Mouse (Mus musculus) liver, postnatal 0 days (tissue): ENCODE measurements at regions not wholly inside any gene's neighbourhood (a gene's known extent, or its start where the extent isn't known, plus 50 kb on each side); places are given as distances from the start of the nearest gene placed in this dataset.

Experiments used
- CTCF ChIP-seq: sonication (generic); IDR thresholded peaks from 2 replicates; pipeline ENCODE4 v1.5.1; 2016; ENCODE audit warnings: antibody characterized with exemption, low read depth
- EP300 ChIP-seq: IDR thresholded peaks from 2 replicates; pipeline ENCODE4 v1.6.1; 2016; ENCODE audit warnings: antibody characterized with exemption, low read depth, mild to moderate bottlenecking

DNA sequence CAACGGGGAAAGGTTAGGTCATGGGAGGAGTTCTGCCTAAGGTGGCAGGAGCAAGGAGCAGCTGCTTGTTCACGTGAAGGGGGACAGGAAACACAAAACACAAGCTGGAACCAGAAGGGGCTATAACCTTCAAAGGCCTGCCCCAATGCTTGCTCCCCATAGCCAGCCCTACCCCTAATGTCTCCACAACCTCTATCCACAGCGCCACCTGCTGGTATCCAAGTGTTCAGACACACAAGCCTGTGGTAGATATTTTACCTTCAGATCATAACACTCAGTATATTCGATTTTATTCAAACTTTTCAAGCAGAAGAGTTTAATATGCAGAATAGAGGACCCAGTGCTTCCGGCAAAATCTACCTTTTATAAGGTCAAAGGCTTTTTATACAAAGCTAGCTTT, 124.0 kb downstream of the Tex36 start:
- peak; percentile 44 for TF ChIP-seq CTCF
- no peak for TF ChIP-seq EP300
